Mouse (Mus musculus) MEL (cell line): ENCODE results near the gene Cacnb3. TPM values are rescaled to one million over a fixed set of nuclear protein-coding genes. Genes with fewer than 3 reads are reported as not detected.

Experiments used
- DNase-seq: peaks from one replicate; pipeline ENCODE4 v3.0.0; 2011; ENCODE audit warnings: low read depth, low spot score
- H3K27ac ChIP-seq: 2 replicates; pipeline ENCODE4 v1.5.1; 2012; ENCODE audit warnings: low read depth, mild to moderate bottlenecking, control low read depth, low read length, moderate library complexity; ENCODE audit not compliant: control insufficient read depth
- H3K27me3 ChIP-seq, 2 experiments: fragments of 150-350 bp in 1 of 2; sonication (generic) in 1 of 2; 2 replicates each; pipeline ENCODE4 v1.6.1; 2012; ENCODE audit warnings: low read length in 2 of 2, mild to moderate bottlenecking in 2 of 2, improper control_type of control experiment in 1 of 2, moderate library complexity in 1 of 2; ENCODE audit not compliant: insufficient read depth in 2 of 2, control insufficient read depth in 1 of 2
- H3K36me3 ChIP-seq, 2 experiments: 2 replicates each; pipeline ENCODE4 v1.6.1; 2012 to 2014; ENCODE audit warnings: low read length in 2 of 2, improper control_type of control experiment in 1 of 2, inconsistent platforms in 1 of 2, mild to moderate bottlenecking in 1 of 2; ENCODE audit not compliant: insufficient read depth in 2 of 2, control insufficient read depth in 1 of 2
- H3K4me1 ChIP-seq, 2 experiments: fragments of 150-350 bp in 1 of 2; sonication (generic) in 1 of 2; 2 replicates each; pipeline ENCODE4 v1.6.1; 2012; ENCODE audit warnings: low read length in 2 of 2, improper control_type of control experiment in 1 of 2, mild to moderate bottlenecking in 1 of 2; ENCODE audit not compliant: insufficient read depth in 2 of 2, control insufficient read depth in 1 of 2
- H3K4me3 ChIP-seq, 2 experiments: fragments of 150-350 bp in 1 of 2; sonication (generic) in 1 of 2; 2 replicates each; pipeline ENCODE4 v1.5.1; 2012; ENCODE audit warnings: low read depth in 2 of 2, low read length in 2 of 2, mild to moderate bottlenecking in 2 of 2, moderate library complexity in 2 of 2, control low read depth in 1 of 2, improper control_type of control experiment in 1 of 2; ENCODE audit not compliant: control insufficient read depth in 1 of 2, insufficient read depth in 1 of 2
- H3K79me2 ChIP-seq: 2 replicates; pipeline ENCODE4 v1.6.1; 2012; ENCODE audit warnings: mild to moderate bottlenecking, low read length, moderate library complexity; ENCODE audit not compliant: control insufficient read depth, poor library complexity, insufficient read depth
- H3K9ac ChIP-seq: 2 replicates; pipeline ENCODE4 v1.6.1; 2012; ENCODE audit warnings: low read depth, mild to moderate bottlenecking, control low read depth, low read length, moderate library complexity; ENCODE audit not compliant: control insufficient read depth, poor library complexity, severe bottlenecking
- H3K9me3 ChIP-seq: fragments of 150-350 bp; sonication (generic); replicated peaks from 2 replicates; pipeline ENCODE4 v1.6.1; 2012; ENCODE audit warnings: mild to moderate bottlenecking, low read length, improper control_type of control experiment, moderate library complexity; ENCODE audit not compliant: insufficient read depth
- BHLHE40 ChIP-seq: IDR thresholded peaks from 2 replicates; pipeline ENCODE4 v1.6.1; 2012; ENCODE audit warnings: low read depth, mild to moderate bottlenecking, inconsistent platforms, low read length, improper control_type of control experiment, borderline replicate concordance
- E2F4 ChIP-seq: IDR thresholded peaks from 2 replicates; pipeline ENCODE4 v1.6.1; 2011; ENCODE audit warnings: low read depth, low read length, improper control_type of control experiment, borderline replicate concordance
- EP300 ChIP-seq, 2 experiments: IDR thresholded peaks; 2 replicates each; pipeline ENCODE4 v1.6.1; 2011; ENCODE audit warnings: improper control_type of control experiment in 2 of 2, low read length in 2 of 2, low read depth in 1 of 2, mild to moderate bottlenecking in 1 of 2
- MAZ ChIP-seq: IDR thresholded peaks from 2 replicates; pipeline ENCODE4 v1.6.1; 2012; ENCODE audit warnings: low read depth, mild to moderate bottlenecking, inconsistent platforms, low read length, improper control_type of control experiment
- MEF2A ChIP-seq: IDR thresholded peaks from 2 replicates; pipeline ENCODE4 v1.6.1; 2014; ENCODE audit warnings: low read depth, mild to moderate bottlenecking, inconsistent platforms, low read length, improper control_type of control experiment; ENCODE audit not compliant: poor library complexity, insufficient replicate concordance, severe bottlenecking; ENCODE audit errors: extremely low read depth
- MYC ChIP-seq: IDR thresholded peaks from 2 replicates; pipeline ENCODE4 v1.6.1; 2011; ENCODE audit warnings: low read depth, mild to moderate bottlenecking, low read length, improper control_type of control experiment, moderate library complexity
- NELFE ChIP-seq: IDR thresholded peaks from 2 replicates; pipeline ENCODE4 v1.6.1; 2011; ENCODE audit warnings: low read depth, low read length, improper control_type of control experiment
- POLR2AphosphoS2 ChIP-seq: IDR thresholded peaks from 2 replicates; pipeline ENCODE4 v1.6.1; 2011; ENCODE audit warnings: low read length, improper control_type of control experiment
- SIN3A ChIP-seq: IDR thresholded peaks from 2 replicates; pipeline ENCODE4 v1.6.1; 2012; ENCODE audit warnings: low read length, improper control_type of control experiment, inconsistent platforms
- TBP ChIP-seq: IDR thresholded peaks from 2 replicates; pipeline ENCODE4 v1.8.0; 2011; ENCODE audit warnings: low read depth, low read length, improper control_type of control experiment
- UBTF ChIP-seq: IDR thresholded peaks from 2 replicates; pipeline ENCODE4 v1.6.1; 2012; ENCODE audit warnings: low read depth, mild to moderate bottlenecking, inconsistent platforms, low read length, improper control_type of control experiment, moderate library complexity, borderline replicate concordance; ENCODE audit not compliant: insufficient read depth
- ZNF384 ChIP-seq: IDR thresholded peaks from 2 replicates; pipeline ENCODE4 v1.6.1; 2012; ENCODE audit warnings: low read depth, mild to moderate bottlenecking, inconsistent platforms, low read length, improper control_type of control experiment
- polyA plus RNA-seq, 2 experiments: library from polyadenylated mRNA; stranded (reverse) in 1 of 2; unstranded in 1 of 2; fragments of >175 nt in 1 of 2; fragments of >200 nt in 1 of 2; gene quantifications; 2 replicates each; pipeline versions ENCODE4 v1.2.1 to v1.2.4; 2012; ENCODE audit warnings: low replicate concordance in 2 of 2, low read depth in 1 of 2; ENCODE audit not compliant: insufficient read length in 2 of 2, insufficient read depth in 1 of 2, missing spikeins in 1 of 2
- total RNA-seq: library from RNA; depleted of rRNA; stranded (reverse); fragments of 300-350 nt; gene quantifications from 2 replicates; pipeline ENCODE4 v1.2.3, GENCODE M21; 2012

Gene Cacnb3
- total and polyA plus RNA-seq, 3 experiments: 1.4 to 8.5 TPM; not detected in 1

DNA sequence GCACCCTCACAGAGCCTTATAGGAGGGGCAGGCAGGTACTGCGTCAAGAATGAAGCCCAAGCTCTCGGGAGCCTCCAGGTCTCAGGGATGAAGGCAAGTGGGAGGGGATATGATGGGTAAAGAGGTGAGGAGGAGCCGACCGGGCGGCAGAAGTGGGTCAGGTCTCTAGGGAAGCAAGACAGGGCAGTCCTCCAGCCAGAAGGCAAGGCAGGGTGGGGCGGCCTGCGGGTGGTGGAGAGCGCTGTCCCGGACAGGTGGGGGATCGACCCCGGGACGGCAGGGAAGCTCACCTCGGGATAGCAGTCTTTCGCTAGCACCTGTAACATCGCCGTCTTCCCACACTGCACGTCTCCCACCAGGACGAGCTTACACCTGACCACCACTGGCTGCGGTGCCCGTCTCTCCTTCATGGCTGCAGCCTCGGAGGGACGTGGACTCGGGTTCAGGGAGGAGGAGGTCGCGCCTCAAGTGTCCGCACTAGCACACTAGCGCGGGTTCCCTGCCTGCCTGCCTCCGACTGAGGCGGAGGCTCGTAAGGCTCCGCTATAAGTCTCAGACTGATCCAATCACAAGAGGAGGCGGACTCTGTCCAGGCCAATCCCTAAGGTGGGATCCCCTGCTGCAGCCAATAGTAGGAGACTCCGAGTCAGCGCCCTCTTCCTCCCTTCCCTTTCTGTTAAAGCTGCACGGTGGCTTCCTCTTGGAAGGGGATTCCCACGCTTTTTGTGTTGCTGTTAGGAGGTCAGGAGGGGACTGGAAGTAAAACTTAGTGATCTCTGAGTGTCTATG is 46.5 kb downstream of the Cacnb3 start, which contains the start of gene Rnd1 (continued):
- no peak for TF ChIP-seq EP300 (IDR thresholded peaks at IDR 0.05; ENCODE audit: low read depth in 1 of 2, low read length in 2 of 2)
- no peak for TF ChIP-seq E2F4
- 0 out of 2 replicates have a peak, but pooled peaks have one; percentile 8 for TF ChIP-seq UBTF

GRCm38 (mm10) chr15:98677977-98678376 is 47.3 kb downstream of the Cacnb3 start:
- Histone ChIP-seq H3K9me3 (no peaks in the 10 kb centered on the region), H3K36me3 (peaks cover 0 to 33% of the 10 kb centered on the region in 2 experiments; a peak in 2 of 4 replicates), H3K9ac (peak overlapping the region; percentile 56), H3K79me2 (no peaks in the 10 kb centered on the region)
- DNase-seq: no peak
- TF ChIP-seq SIN3A (no peak), ZNF384 (no peak), MAZ (no peak), BHLHE40 (no peak), TBP (no peak), POLR2AphosphoS2 (no peak), NELFE (no peak)
- TF ChIP-seq, all 39 proteins: peak for 0
- Histone ChIP-seq H3K4me1 (peaks cover 21 to 41% of the 10 kb centered on the region in 2 experiments), H3K4me3 (peak overlapping the region; percentile 50 to 76), H3K27me3 (no peaks in the 10 kb centered on the region), H3K27ac (0 out of 2 replicates have a peak overlapping the region, but pooled peaks have one; percentile 5)

- Histone ChIP-seq H3K36me3 (peaks cover 0 to 46% of the 10 kb centered on the region in 2 experiments; a peak in 2 of 4 replicates), H3K4me3 (no peak overlapping the region), H3K9me3 (no peaks in the 10 kb centered on the region), H3K27ac (no peak overlapping the region), H3K4me1 (peaks cover 35 to 59% of the 10 kb centered on the region in 2 experiments), H3K79me2 (no peaks in the 10 kb centered on the region), H3K9ac (no peak overlapping the region), H3K27me3 (no peaks in the 10 kb centered on the region)
- no peak for TF ChIP-seq E2F4
- peak; percentile 36; the same call in 1 of the 2 replicates for TF ChIP-seq ZNF384
- TF ChIP-seq MYC: no peak
- TF ChIP-seq BHLHE40: peak; percentile 39; the same call in 1 of the 2 replicates
- 0 out of 2 replicates have a peak, but pooled peaks have one; percentile 42 for TF ChIP-seq MEF2A
- no peak for TF ChIP-seq SIN3A
- TF ChIP-seq EP300 (IDR thresholded peaks at IDR 0.05; ENCODE audit: low read depth in 1 of 2, low read length in 2 of 2): peak in 1 of 2 experiments; percentile 14; a peak in 1 of 4 replicates
- no peak for DNase-seq
These were observed 50.0 kb downstream of the Cacnb3 start for GRCm38 (mm10) chr15:98680660-98681059.
